Mouse (Mus musculus): ENCODE measurements around the gene Mtfr2. TPM values are rescaled to one million over a fixed set of nuclear protein-coding genes. Genes with fewer than 3 reads are reported as not detected.

The Mtfr2 gene
- polyA plus RNA-seq (2017; shearing (Covaris generic)): 1 to 10 TPM; 2.8 TPM

DNA sequence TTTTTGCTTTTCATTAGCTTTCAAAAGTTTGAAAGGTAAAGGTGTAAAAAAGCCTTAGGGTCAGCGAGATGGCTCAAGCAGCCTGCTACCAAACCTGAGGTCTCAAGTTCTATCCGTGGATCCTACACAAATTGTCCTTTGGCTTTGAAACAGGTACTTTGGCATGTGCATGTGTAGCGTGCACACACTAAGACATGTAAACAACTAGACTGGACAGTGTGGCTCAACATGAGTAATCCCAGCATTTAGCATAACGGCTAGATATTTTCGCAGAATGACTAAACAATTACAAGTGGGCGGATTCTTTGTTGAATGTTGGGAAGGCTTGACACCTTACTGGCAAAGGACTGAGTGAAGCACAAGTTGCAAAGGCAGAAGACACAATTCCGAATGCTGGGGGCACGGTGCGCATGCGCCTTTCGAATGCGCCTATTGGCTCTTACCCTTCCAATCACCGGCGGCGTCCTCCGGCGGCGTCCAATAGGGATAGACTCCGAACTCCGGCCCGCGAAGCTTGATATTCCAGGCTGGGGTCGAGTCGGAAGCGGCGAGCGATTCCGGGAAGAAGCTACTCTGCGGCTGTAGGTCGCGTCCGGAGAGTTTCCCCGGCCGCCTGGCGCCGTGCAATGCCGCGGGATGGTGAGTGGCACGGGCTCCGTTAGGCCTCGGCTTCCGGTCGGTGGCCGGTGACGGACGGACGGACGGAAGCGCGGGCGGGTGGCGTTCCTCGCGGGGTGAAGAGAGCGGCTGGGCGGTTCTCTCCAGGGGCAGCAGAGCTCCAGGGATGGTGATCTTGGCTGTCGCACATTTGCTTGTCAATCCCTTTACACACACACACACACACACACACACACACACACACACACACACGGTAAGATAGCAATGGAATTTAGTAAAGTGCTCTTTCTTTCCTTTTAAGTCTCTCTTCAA is at the start of gene Mtfr2:
Mtfr2 (plus strand) TSS at position 486 of the 930 bp plus-strand sequence.

GRCm38 (mm10) chr10:20311918-20312735 is 35.4 kb upstream of the Mtfr2 start, which contains the start of gene Bclaf1:
Gene Bclaf1, plus strand, starts transcription at chr10:20312469.

Other genes starting within 250 kb of the Mtfr2 start
- 10 to 100 TPM; 14.6 to 23.8 TPM for gene Map7, start 199.3 kb upstream of the Mtfr2 start, polyA plus RNA-seq (2017; shearing (Covaris generic))
- gene Bclaf1, start 35.3 kb upstream of the Mtfr2 start, polyA plus RNA-seq (2017; shearing (Covaris generic)): 100 to 1,000 TPM; 112 to 146 TPM